Mouse (Mus musculus) heart, postnatal 0 days (tissue): ENCODE measurements around the gene Ppp1r37. TPM values are rescaled to one million over a fixed set of nuclear protein-coding genes. Genes with fewer than 3 reads are reported as not detected.

Source experiments
- ATAC-seq: fragments of 200-750 bp; cut with Nextera tagmentation; 2 replicates; pipeline ENCODE4 v1.8.0; 2017; ENCODE audit warnings: low read depth, moderate number of reproducible peaks, moderate library complexity; ENCODE audit not compliant: insufficient read depth
- DNase-seq: peaks from one replicate; pipeline ENCODE4 v3.0.0-alpha.2; 2016; ENCODE audit warnings: low spot score
- H3K27ac ChIP-seq: fragments of 300-500 bp; sonication (generic); 2 replicates; pipeline ENCODE4 v1.5.1; 2014; ENCODE audit warnings: low read depth, mild to moderate bottlenecking
- H3K27me3 ChIP-seq: fragments of 300-500 bp; sonication (generic); 2 replicates; pipeline ENCODE4 v1.6.1; 2014; ENCODE audit warnings: low read length, mixed read lengths; ENCODE audit not compliant: control insufficient read depth, insufficient read depth
- H3K36me3 ChIP-seq: fragments of 300-500 bp; sonication (generic); replicated peaks from 2 replicates; pipeline ENCODE4 v1.6.1; 2014; ENCODE audit warnings: low read length, mixed read lengths; ENCODE audit not compliant: control insufficient read depth, insufficient read depth
- H3K4me1 ChIP-seq: fragments of 300-500 bp; sonication (generic); 2 replicates; pipeline ENCODE4 v1.6.1; 2014; ENCODE audit warnings: antibody characterized with exemption; ENCODE audit not compliant: control insufficient read depth, insufficient read depth
- H3K4me2 ChIP-seq: fragments of 300-500 bp; sonication (generic); 2 replicates; pipeline ENCODE4 v1.6.1; 2014; ENCODE audit warnings: low read depth, mild to moderate bottlenecking, low read length, moderate library complexity
- H3K4me3 ChIP-seq: fragments of 300-500 bp; sonication (generic); 2 replicates; pipeline ENCODE4 v1.5.1; 2014; ENCODE audit warnings: low read depth, low read length
- H3K9ac ChIP-seq: fragments of 300-500 bp; sonication (generic); replicated peaks from 2 replicates; pipeline ENCODE4 v1.6.1; 2014; ENCODE audit warnings: low read depth, low read length, mixed read lengths
- H3K9me3 ChIP-seq: fragments of 300-500 bp; sonication (generic); replicated peaks from 2 replicates; pipeline ENCODE4 v1.6.1; 2016; ENCODE audit warnings: low read length; ENCODE audit not compliant: control insufficient read depth
- CTCF ChIP-seq: IDR thresholded peaks from 2 replicates; pipeline ENCODE4 v1.5.1; 2016; ENCODE audit warnings: antibody characterized with exemption, control low read depth, low read depth
- EP300 ChIP-seq: IDR thresholded peaks from 2 replicates; pipeline ENCODE4 v1.6.1; 2016; ENCODE audit warnings: antibody characterized with exemption, low read depth
- WGBS: fragments of 180-500 bp; shearing (Covaris S2); extraction: QIAGEN DNeasy Blood & Tissue Kit; methylation state at CpG from one replicate; pipeline ENCODE4 v1.1.7; 2014; 5-methylcytosine and 5-hydroxymethylcytosine counted together
- polyA plus RNA-seq: library from polyadenylated mRNA; unstranded; fragments of >200 nt; fragmentation: Nextera tagmentation; extraction: Ambion mirVana; gene quantifications from 2 replicates; pipeline ENCODE4 v1.2.1, GENCODE M21; 2015
- total RNA-seq: library from RNA; depleted of rRNA; stranded (reverse); fragments of >200 nt; gene quantifications from 2 replicates; pipeline ENCODE4 v1.2.3, GENCODE M21; 2014; ENCODE audit warnings: low replicate concordance

Ppp1r37 gene
- total and polyA plus RNA-seq, 2 experiments from 2014 or later = 12.6 to 40.6 TPM

GRCm38 (mm10) chr7:19543584-19543983 is 19.3 kb downstream of the Ppp1r37 start:
- DNase-seq (no peak), ATAC-seq (no peak)
- no peak overlapping the region for H3K27ac ChIP-seq
- H3K4me3 ChIP-seq = no peak overlapping the region
- 38% methylated on average over 6 of the region's 6 CpGs for WGBS
- H3K9me3 ChIP-seq = no peaks in the 10 kb centered on the region
- peaks cover 37% of the 10 kb centered on the region for H3K4me1 ChIP-seq
- no peak overlapping the region for H3K4me2 ChIP-seq
- H3K36me3 ChIP-seq = no peaks in the 10 kb centered on the region
- TF ChIP-seq CTCF (peak; percentile 52), EP300 (peak; percentile 54; the same call in 1 of the 2 replicates)
- no peaks in the 10 kb centered on the region for H3K27me3 ChIP-seq
- H3K9ac ChIP-seq = no peak overlapping the region

- whole genome bisulfite sequencing = 52% methylated on average over 8 of the region's 8 CpGs
- H3K4me1 ChIP-seq = peaks cover 37% of the 10 kb centered on the region
- TF ChIP-seq EP300 (no peak), CTCF (no peak)
- no peak overlapping the region for H3K4me2 ChIP-seq
- H3K4me3 ChIP-seq = no peak overlapping the region
- no peaks in the 10 kb centered on the region for H3K36me3 ChIP-seq
- DNase-seq = peak; percentile 47
- H3K9me3 ChIP-seq = no peaks in the 10 kb centered on the region
- H3K27ac ChIP-seq = peak overlapping the region; percentile 59
- peak; percentile 79 for ATAC-seq
- no peak overlapping the region for H3K9ac ChIP-seq
- H3K27me3 ChIP-seq = no peaks in the 10 kb centered on the region
Measured at GRCm38 (mm10) chr7:19542155-19542691, 20.7 kb downstream of the Ppp1r37 start.

DNA sequence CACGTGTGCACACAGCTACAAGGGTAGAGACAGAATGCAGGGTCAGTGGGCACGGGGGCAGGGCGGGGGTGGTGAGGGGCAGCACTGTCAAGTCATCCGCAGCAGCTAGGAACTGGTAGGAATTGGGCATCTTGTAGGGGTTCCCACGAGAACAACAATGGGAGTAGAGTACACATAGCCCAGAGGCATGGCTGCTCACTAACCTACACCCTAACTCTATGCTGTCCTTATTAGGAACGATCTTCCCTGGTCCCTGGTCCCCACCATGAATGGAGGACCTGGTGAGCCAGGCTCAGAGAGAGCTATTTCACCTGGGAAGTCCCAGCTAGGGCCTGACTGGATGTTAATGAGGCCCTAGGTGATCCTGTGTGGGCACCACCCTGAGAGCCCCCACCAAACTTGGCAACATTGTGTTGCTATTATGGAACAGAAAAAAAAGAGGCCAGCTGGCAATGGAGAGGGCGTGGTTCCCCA is 21.2 kb downstream of the Ppp1r37 start:
- H3K27me3 ChIP-seq = no peaks in the 10 kb centered on the region
- no peak overlapping the region for H3K4me2 ChIP-seq
- H3K27ac ChIP-seq = peak overlapping the region; percentile 59; the same call in 1 of the 2 replicates
- TF ChIP-seq EP300 (no peak), CTCF (no peak)
- no peak overlapping the region for H3K4me3 ChIP-seq
- no peak; the same call in 1 of the 2 replicates for ATAC-seq
- peaks cover 37% of the 10 kb centered on the region for H3K4me1 ChIP-seq
- no peak overlapping the region for H3K9ac ChIP-seq
- no peak for DNase-seq
- no peaks in the 10 kb centered on the region for H3K36me3 ChIP-seq
- no peaks in the 10 kb centered on the region for H3K9me3 ChIP-seq
- WGBS = 68% methylated on average over 7 of the region's 7 CpGs

- H3K27me3 ChIP-seq = no peaks in the 10 kb centered on the region
- TF ChIP-seq EP300 (no peak), CTCF (no peak)
- no peak overlapping the region for H3K4me3 ChIP-seq
- ATAC-seq = no peak
- H3K4me1 ChIP-seq = peaks cover 37% of the 10 kb centered on the region
- no peaks in the 10 kb centered on the region for H3K9me3 ChIP-seq
- no peak overlapping the region for H3K9ac ChIP-seq
- DNase-seq = no peak
- H3K4me2 ChIP-seq = no peak overlapping the region
- H3K36me3 ChIP-seq = no peaks in the 10 kb centered on the region
- H3K27ac ChIP-seq = no peak overlapping the region
- 62% methylated on average over 2 of the region's 2 CpGs for WGBS
Measured at GRCm38 (mm10) chr7:19540771-19541566, 21.9 kb downstream of the Ppp1r37 start.

DNA sequence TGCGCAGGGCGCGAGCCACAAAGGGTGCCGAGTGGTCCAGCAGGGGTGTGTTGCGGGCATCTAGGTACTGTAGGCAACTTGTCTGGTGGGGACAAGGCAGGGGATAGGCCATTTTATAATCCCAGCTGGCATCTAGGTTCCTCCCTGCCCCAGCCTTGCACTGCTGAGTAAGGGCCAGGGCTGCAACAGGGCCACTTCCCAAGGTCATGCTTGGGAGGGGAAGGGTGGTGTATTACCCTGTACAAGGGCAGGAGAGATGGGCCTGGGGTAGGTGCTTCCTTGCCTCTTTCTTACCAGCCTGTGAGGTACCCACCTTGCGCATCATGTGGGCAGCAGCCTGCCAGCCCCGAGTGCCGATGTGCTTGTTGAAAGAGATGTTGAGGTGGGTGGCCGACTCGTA is 28.2 kb downstream of the Ppp1r37 start:
- Histone ChIP-seq H3K4me2 (no peak overlapping the region), H3K36me3 (peaks cover 49% of the 10 kb centered on the region), H3K27me3 (no peaks in the 10 kb centered on the region), H3K4me1 (no peaks in the 10 kb centered on the region), H3K4me3 (no peak overlapping the region), H3K9ac (no peak overlapping the region), H3K9me3 (no peaks in the 10 kb centered on the region), H3K27ac (no peak overlapping the region)
- TF ChIP-seq CTCF (no peak), EP300 (no peak)
- no peak for DNase-seq
- 98% methylated on average over 10 of the region's 10 CpGs for WGBS
- no peak for ATAC-seq
